Mouse (Mus musculus): ENCODE measurements at regions not wholly inside any gene's neighbourhood (a gene's known extent, or its start where the extent isn't known, plus 50 kb on each side); places are given as distances from the start of the nearest gene placed in this dataset.

- DNase-seq: no peak
Measured at GRCm38 (mm10) chr11:112278566-112278965, 503.5 kb upstream of the Sox9 start.

GRCm38 (mm10) chr11:112282911-112283310, 499.1 kb upstream of the Sox9 start:
- no peak for DNase-seq

DNA sequence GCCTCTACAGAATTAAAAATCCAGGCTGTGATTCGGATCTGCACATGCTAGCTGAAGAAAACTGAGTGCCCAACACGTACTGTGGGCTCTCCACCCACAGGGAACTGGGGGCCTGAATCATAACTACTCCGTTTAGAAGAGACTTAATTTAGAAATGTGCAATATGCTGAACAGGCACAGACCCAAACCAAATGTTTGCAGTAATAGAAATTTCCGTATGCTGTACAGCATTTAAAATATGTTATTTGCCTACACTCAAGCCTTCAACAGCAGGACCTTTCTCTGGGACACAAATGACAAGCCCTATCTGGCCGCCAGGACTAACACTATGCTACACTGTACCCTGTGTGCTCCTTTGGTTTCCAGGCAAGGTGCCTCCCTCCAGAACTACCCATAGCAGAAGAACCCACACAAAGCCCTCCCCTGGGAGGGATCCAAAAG, 483.1 kb upstream of the Sox9 start:
- DNase-seq: no peak

DNA sequence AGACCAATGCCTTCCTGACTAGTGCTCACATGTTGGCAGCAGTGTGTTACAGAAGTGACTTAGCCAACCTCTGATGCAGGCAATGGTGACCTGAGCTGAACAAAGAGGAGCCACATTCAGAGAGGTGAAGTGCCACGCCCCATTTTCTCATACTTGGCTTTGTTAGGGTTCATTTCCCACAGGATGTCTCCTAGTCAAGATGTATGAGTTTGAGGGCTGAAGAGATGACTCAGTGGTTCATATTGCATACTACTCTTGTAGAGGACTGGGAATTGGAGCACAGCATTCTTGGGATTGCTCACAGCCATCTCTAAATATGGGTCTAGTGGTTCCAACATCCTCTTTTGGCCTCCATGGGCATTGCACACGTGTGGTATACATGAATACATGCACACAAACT, 478.9 kb upstream of the Sox9 start:
- no peak for DNase-seq

- no peak for DNase-seq
Measured at GRCm38 (mm10) chr11:112325850-112326249, 456.2 kb upstream of the Sox9 start.

- DNase-seq: no peak
Measured at GRCm38 (mm10) chr11:112327606-112328005, 454.4 kb upstream of the Sox9 start.

DNA sequence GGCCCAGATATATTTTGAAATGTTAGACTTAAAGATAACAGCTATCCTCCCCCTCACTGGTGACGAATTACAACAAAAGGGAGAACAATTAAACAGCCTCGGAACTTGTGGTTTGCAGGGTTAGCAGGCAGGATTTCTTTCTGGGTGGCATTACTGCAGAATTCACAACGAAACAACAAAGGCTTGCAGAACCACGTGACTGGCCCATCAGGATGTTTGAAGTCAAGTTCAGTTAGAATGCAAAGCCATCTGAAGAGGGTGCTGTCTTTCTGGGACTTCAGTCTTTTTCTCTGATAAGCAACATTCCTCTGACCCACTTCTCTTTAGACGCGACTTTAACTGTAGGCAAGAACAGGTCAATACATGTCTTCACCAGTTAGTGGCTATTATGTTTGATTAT, 436.9 kb upstream of the Sox9 start:
- no peak for DNase-seq

DNA sequence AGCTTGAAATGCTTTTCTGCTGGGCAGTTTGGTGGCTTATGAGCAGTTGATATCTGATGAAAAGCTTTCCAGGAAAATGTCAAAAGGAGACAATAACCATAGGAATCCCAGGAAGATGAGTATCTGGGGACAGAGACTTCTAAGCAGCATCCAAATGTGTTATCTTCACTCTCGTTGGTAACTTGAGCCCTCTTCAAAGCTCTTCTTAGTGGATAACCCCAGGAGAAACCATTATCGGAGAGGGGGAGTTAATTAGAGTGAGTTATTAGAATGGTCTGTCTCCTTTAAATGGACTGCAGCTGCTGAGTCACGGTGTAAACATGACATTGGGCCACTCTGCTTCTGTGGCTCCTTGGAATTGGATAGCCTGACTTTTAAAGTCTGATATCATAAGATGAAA, 436.4 kb upstream of the Sox9 start:
- no peak for DNase-seq

DNA sequence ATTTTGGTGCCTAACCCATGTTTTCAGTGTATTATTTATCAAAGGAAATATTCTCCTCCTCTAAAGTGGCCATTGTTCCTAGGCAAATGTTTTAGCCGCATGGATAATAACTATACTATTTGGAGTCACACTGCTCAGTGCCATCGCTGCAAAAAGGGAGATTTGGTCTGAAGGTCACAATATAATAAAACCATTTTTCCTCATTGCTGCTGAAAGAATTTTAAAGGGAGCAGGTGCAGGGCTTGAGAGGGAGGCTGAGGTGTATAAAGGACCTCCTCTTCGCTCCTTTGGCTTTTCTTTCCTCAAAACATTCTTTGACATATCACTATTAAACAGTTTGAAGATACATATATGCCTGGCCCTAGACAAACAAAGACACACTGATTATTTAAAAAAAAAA, 435.9 kb upstream of the Sox9 start:
- DNase-seq: no peak

- no peak for DNase-seq
Measured at GRCm38 (mm10) chr11:112346532-112346931, 435.5 kb upstream of the Sox9 start.

GRCm38 (mm10) chr11:112355311-112355710, 426.7 kb upstream of the Sox9 start:
- DNase-seq: no peak

GRCm38 (mm10) chr11:112366715-112367114, 415.3 kb upstream of the Sox9 start:
- DNase-seq: no peak

GRCm38 (mm10) chr11:112370941-112371340, 411.1 kb upstream of the Sox9 start:
- no peak for DNase-seq

GRCm38 (mm10) chr11:112400069-112400468, 382.0 kb upstream of the Sox9 start:
- DNase-seq: no peak

- DNase-seq: no peak
Measured at GRCm38 (mm10) chr11:112407681-112408080, 374.3 kb upstream of the Sox9 start.

DNA sequence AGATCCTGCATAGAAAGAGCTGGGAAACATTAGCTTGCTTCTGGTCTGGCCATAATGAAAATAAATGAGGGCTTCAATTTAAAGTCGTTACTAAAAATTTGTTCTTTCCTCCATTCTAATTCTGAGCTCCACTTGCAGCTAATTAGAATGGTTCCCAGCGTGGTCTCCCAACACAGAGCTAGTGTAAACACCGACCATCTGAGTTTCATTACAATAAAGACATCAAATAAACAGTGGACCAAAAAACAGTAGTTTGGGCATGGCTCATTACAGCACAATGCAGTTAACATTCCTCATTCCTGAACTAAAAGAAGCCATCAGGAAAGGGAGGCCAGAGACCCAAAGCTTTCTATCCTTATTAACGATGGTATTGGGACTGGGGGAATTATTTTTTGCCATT, 369.6 kb upstream of the Sox9 start:
- DNase-seq: no peak

DNA sequence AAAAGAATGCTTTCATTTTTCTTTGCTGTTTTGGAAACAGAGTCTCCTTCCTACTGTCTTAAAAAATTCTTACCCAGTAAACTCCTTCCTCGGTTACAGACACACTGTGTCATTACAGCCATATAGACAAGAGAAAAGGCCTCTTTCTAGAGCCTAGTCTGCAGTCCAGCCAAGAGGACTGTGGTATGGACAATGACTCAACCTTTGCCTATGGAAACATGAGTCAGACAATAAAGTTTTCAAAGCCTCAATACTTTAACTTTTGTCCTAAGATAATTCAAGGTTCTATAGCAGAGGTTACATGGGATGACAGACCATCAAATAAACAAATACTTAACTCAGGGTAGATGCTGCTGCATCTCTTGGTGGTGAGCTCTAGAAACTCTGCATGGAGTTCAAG, 339.4 kb upstream of the Sox9 start:
- no peak for DNase-seq

- no peak for DNase-seq
Measured at GRCm38 (mm10) chr11:112443890-112444289, 338.1 kb upstream of the Sox9 start.

- no peak for DNase-seq
Measured at GRCm38 (mm10) chr11:112449632-112450031, 332.4 kb upstream of the Sox9 start.

DNA sequence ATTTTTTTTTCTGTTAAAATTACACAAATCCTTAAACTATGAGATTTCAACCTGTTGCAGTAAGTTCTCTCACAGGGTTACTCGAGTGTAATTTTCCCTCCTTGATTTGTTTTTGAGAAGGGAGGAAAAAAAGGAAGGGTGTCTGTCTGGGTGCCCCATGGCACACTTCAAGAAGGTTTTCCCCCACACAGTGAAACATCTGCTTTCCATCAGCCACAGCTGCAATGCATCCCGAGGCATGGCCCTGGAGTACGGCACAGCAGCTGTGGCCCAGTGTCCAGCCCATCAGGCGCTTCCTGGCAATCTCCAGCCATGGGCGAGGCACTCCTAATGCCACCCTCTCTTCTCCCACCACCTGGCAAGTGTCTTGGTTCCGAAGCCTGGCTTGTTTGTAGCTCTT, 331.8 kb upstream of the Sox9 start:
- no peak for DNase-seq

- no peak for DNase-seq
Measured at GRCm38 (mm10) chr11:112458075-112458474, 323.9 kb upstream of the Sox9 start.

DNA sequence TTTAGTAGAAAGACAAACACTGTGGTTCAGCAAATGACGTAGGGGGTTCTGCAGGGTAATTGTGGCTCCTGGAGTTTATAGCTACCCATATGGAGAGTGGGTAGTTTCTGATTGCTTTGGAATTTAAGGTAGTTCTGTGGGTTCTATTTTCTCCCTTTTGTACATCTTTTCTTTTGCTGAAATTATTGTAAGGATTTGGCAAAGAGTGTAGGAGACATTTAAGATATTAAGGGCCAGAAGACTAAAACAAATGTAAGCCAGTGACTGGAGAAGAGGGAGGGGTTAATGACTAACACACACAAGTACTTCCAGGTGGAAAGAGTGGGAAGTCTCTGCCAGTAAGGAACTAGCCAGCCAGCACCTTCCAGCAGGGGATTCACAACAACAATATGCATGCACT, 318.9 kb upstream of the Sox9 start:
- DNase-seq: no peak

DNA sequence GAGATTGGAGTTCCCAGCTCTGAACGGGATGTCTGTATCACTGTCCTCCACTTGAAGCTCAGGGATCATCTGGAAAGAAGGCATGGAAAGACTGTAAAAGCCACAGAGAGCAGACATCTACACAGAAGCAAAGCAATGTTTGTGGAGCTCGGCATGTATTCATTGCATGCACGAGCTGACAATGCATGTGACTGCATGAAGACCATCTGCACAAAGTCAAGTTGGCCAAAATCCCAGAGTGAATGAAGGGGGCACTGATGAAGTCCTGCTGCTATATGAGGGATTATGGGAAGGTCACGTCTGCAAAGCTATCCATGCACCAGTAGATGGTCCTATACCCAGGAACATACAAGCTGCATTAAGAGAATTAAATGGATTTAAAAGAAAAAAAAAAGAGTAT, 317.6 kb upstream of the Sox9 start:
- DNase-seq: no peak

GRCm38 (mm10) chr11:112470336-112470735, 311.7 kb upstream of the Sox9 start:
- DNase-seq: no peak

- DNase-seq: no peak
Measured at GRCm38 (mm10) chr11:112473237-112473636, 308.8 kb upstream of the Sox9 start.

DNA sequence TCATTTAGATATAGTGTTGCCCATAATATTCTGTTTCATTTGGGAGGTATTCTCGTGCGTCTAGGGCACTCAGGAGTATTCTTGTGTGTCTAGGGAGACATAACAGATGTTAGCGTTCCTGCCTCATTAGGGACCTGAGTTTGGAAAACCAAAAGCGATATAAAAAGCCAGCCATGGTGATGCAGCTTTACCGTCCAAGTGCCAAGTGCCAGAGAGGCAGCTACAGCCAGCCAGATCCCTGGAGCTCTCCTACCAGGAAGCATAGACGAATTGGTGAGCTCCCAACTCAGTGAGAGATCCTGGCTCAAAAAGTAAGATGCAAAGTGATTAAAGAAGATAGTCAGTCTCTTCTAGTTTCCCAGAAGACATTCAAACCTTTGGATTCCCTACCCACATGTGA, 308.3 kb upstream of the Sox9 start:
- no peak for DNase-seq
